Mouse (Mus musculus) C2C12 (cell line): ENCODE data around the gene Rpl36al. TPM values are rescaled to one million over a fixed set of nuclear protein-coding genes. Genes with fewer than 3 reads are reported as not detected.

Source experiments
- H3K27me3 ChIP-seq: one replicate; pipeline ENCODE4 v1.6.1; 2011; ENCODE audit not compliant: control insufficient read depth, insufficient read depth, insufficient read length
- H3K36me3 ChIP-seq: one replicate; pipeline ENCODE4 v1.6.1; 2011; ENCODE audit not compliant: control insufficient read depth, insufficient read depth
- H3K4me3 ChIP-seq: one replicate; pipeline ENCODE4 v1.5.1; 2011; ENCODE audit warnings: mild to moderate bottlenecking, control low read depth; ENCODE audit not compliant: poor library complexity, insufficient read depth, severe bottlenecking
- H3K79me2 ChIP-seq: one replicate; pipeline ENCODE4 v1.6.1; 2011; ENCODE audit not compliant: control insufficient read depth, insufficient read depth
- H3K79me3 ChIP-seq: one replicate; pipeline ENCODE4 v1.6.1; 2011; ENCODE audit warnings: low read depth, control low read depth
- H3ac ChIP-seq: one replicate; pipeline ENCODE3; 2011; ENCODE audit warnings: low read depth; ENCODE audit not compliant: control insufficient read depth, insufficient read length
- CEBPB ChIP-seq: IDR thresholded peaks from one replicate; pipeline ENCODE4 v1.6.1; 2011; ENCODE audit warnings: low read depth, mild to moderate bottlenecking, control low read depth, moderate library complexity
- CTCF ChIP-seq: IDR thresholded peaks from one replicate; pipeline ENCODE4 v1.5.1; 2011; ENCODE audit not compliant: control insufficient read depth, insufficient read depth, insufficient read length
- FOSL1 ChIP-seq: IDR thresholded peaks from one replicate; pipeline ENCODE4 v1.8.0; 2011; ENCODE audit warnings: mild to moderate bottlenecking, low read length; ENCODE audit not compliant: poor library complexity, insufficient read depth, severe bottlenecking
- MAX ChIP-seq: IDR thresholded peaks from one replicate; pipeline ENCODE4 v1.6.1; 2011; ENCODE audit warnings: mild to moderate bottlenecking, control low read depth
- MYOD1 ChIP-seq: IDR thresholded peaks from one replicate; pipeline ENCODE4 v1.6.1; 2011; ENCODE audit warnings: low read depth; ENCODE audit not compliant: control insufficient read depth, insufficient read length
- MYOG ChIP-seq: IDR thresholded peaks from one replicate; pipeline ENCODE4 v1.6.1; 2011; ENCODE audit not compliant: control insufficient read depth, insufficient read length; ENCODE audit errors: extremely low read depth
- USF1 ChIP-seq: IDR thresholded peaks from one replicate; pipeline ENCODE4 v1.6.1; 2011; ENCODE audit warnings: low read depth, mild to moderate bottlenecking, control low read depth, moderate library complexity
- polyA plus RNA-seq: library from polyadenylated mRNA; unstranded; fragments of >200 nt; fragmentation: generic; extraction: Trizol; gene quantifications from one replicate; pipeline ENCODE4 v1.2.1, GENCODE M21; 2012; ENCODE audit warnings: missing spikeins

The Rpl36al gene
- polyA plus RNA-seq, 1 experiment: 980 TPM

DNA sequence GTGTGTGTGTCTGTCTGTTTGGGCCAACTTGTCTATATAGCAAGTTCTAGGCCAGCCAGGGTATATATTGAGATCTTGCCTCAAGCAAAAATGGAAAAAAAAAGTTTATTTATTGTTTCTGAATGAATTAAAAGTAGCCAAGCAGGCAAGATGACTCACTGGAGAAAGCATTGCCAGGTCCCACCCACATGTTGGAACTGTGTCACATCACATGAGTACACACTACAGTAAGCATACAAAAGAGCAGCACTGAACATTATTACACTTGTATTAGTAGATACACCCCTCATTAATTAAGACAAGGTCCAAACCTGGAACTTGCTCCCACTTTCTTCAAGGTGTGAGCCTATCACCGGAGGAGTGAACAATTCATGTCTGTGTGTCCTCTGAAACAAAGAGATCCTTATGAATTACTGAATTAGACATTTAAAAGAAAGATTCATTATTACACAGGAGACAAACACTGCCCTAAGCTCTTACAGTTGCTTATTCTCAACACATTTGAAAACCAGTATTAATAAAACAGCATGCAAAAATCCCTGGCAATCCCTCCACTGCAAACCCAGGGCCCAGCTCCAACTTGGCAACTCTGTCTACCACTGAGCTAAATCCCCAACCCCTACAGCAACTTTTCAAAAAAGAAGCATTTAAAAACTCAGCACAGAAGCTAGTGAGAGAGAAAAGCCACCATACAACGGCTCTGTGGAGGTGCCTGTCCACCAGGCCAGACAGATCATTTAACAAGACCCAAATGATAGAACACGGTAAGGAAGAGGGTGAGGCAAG, 31.3 kb upstream of the Rpl36al start:
- H3K4me3 ChIP-seq: no peak overlapping the region
- no peaks in the 10 kb centered on the region for H3K27me3 ChIP-seq
- peaks cover 68% of the 10 kb centered on the region for H3K36me3 ChIP-seq
- no peaks in the 10 kb centered on the region for H3K79me2 ChIP-seq
- H3ac ChIP-seq: no peak overlapping the region
- TF ChIP-seq CTCF (no peak), FOSL1 (no peak), MYOD1 (no peak), MYOG (no peak), CEBPB (no peak), MAX (no peak), USF1 (no peak)
- H3K79me3 ChIP-seq: no peaks in the 10 kb centered on the region

DNA sequence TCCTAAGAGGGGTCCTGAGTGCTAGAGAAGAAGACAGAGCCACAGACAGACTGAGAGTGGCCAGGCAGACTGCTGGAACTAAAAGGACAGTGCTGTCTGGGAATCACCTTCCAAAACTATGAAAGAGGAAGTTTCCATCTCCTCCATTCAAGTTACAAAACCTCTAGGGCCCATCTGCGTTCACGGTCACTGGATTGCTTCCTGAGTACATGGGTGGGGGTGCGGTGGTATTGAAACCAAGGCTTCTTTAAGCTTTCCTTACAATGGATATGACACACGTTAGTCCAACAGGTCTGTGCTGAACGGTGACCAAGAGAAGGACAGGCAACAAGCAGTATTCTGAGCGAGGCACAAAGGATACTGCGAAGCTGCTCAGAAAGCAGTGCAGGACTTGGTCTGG, 30.5 kb upstream of the Rpl36al start:
- H3K27me3 ChIP-seq: no peaks in the 10 kb centered on the region
- no peak for TF ChIP-seq MYOG
- no peak for TF ChIP-seq CTCF
- no peak for TF ChIP-seq MAX
- no peak for TF ChIP-seq USF1
- no peak for TF ChIP-seq MYOD1
- TF ChIP-seq CEBPB: no peak
- TF ChIP-seq FOSL1: no peak
- no peak overlapping the region for H3K4me3 ChIP-seq
- peaks cover 72% of the 10 kb centered on the region for H3K36me3 ChIP-seq
- H3K79me3 ChIP-seq: no peaks in the 10 kb centered on the region
- H3K79me2 ChIP-seq: no peaks in the 10 kb centered on the region
- no peak overlapping the region for H3ac ChIP-seq

DNA sequence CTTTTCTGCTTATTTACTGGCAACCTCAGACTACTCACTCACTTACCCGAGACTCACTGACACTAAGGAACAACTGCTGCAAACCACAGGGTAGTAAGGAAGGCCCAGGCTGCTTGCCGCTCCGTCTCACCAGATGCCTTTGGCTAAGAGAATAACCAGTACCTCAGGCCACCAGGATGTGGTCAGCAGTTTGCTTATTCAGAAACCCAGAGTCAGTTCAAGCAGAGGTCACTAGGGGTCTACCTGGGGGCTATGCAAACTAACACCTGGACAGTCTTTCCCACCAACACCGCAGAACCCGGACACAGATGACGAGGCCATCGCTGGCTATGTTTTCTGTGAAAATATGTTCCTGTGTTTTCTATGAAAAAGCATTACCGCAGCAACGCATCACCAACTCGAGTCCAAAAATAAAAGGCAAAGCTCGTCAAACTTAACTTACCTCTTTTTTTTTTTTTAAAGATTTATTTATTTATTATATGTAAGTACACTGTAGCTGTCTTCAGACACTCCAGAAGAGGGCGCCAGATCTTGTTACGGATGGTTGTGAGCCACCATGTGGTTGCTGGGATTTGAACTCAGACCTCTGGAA, 29.4 kb upstream of the Rpl36al start:
- no peaks in the 10 kb centered on the region for H3K79me2 ChIP-seq
- H3ac ChIP-seq: no peak overlapping the region
- no peak overlapping the region for H3K4me3 ChIP-seq
- no peaks in the 10 kb centered on the region for H3K79me3 ChIP-seq
- no peaks in the 10 kb centered on the region for H3K27me3 ChIP-seq
- TF ChIP-seq USF1 (no peak), FOSL1 (no peak), MYOD1 (no peak), MYOG (no peak), CEBPB (no peak)
- peaks cover 70% of the 10 kb centered on the region for H3K36me3 ChIP-seq

DNA sequence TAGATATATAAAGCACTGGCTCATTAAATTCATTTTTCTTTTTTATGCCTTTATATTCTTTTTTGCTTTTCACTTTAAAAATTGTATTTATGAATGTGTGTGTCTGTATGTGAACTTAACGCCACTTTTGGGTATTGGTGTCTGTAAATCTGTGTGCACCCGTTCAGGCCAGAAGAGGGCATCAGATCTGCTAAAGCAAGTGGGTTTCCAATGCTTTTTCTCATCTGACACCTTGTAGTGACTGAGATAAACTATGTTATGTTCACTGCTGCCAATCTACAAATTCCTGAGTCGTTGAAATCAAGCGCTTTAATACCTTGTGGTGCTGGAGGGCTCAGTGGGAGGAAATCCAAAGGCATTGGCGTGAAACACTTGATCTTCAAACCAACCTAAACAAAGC, 27.2 kb upstream of the Rpl36al start:
- peaks cover 58% of the 10 kb centered on the region for H3K36me3 ChIP-seq

DNA sequence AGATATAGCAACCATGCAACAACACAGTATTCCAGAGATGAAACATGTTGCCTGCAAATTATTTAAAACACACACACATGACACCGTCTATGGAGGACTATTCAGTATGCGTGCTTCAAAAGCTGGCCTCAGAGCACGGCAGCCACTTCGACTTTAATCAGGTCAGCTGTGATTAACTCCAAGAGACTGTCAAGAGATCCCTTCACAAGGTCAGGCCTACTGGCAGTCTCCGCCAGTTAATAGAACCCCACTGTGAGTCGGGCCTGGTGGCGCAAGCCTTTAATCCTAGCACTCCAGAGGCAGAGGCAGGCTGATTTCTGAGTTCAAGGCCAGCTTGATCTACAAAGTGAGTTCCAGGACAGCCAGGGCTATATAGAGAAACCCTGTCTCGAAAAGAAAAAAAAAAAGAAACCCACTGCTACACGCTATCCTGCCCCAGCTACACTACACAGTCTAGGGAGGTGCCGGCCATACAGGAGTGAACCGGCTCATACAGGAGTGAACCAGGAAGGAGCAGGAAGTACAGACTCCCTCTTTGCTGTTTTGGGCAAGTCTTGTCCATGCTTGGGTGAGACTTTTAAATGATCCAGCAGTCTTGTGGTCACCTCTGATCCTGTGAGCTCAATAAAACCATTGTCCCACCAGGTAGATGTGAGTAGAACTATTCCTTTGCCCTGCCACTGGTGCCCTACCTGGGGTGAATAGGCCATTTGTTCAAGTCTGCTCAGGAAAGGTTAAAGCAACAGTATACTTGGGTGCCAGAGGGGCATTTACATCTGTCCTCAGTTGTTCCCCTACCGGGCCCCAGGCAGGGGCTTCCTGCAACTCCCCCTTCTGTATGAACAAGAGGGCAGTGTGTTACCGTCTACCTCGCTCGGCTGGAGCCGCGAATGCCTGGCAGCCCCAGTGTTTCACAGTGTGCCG, 26.4 kb upstream of the Rpl36al start:
- TF ChIP-seq MYOD1 (no peak), CTCF (no peak), MAX (no peak), USF1 (no peak), CEBPB (no peak), MYOG (no peak), FOSL1 (no peak)
- H3K4me3 ChIP-seq: no peak overlapping the region
- H3K79me3 ChIP-seq: no peaks in the 10 kb centered on the region
- H3K36me3 ChIP-seq: peaks cover 57% of the 10 kb centered on the region
- H3K27me3 ChIP-seq: no peaks in the 10 kb centered on the region
- H3ac ChIP-seq: no peak overlapping the region
- no peaks in the 10 kb centered on the region for H3K79me2 ChIP-seq

More for the DNA sequence above, 27.2 kb upstream of the Rpl36al start:
- no peaks in the 10 kb centered on the region for H3K79me3 ChIP-seq
- no peaks in the 10 kb centered on the region for H3K79me2 ChIP-seq
- no peak overlapping the region for H3K4me3 ChIP-seq
- no peak overlapping the region for H3ac ChIP-seq
- H3K27me3 ChIP-seq: no peaks in the 10 kb centered on the region
- TF ChIP-seq FOSL1: no peak
- TF ChIP-seq MYOD1: no peak
- no peak for TF ChIP-seq MAX
- no peak for TF ChIP-seq USF1
- TF ChIP-seq CEBPB: no peak
- no peak for TF ChIP-seq CTCF
- TF ChIP-seq MYOG: no peak
